Mouse (Mus musculus) heart, postnatal 0 days (tissue): ENCODE measurements around the gene Aaed1.

ENCODE experiments used
- CTCF ChIP-seq: IDR thresholded peaks from 2 replicates; pipeline ENCODE4 v1.5.1; 2016; ENCODE audit warnings: antibody characterized with exemption, control low read depth, low read depth
- EP300 ChIP-seq: IDR thresholded peaks from 2 replicates; pipeline ENCODE4 v1.6.1; 2016; ENCODE audit warnings: antibody characterized with exemption, low read depth

DNA sequence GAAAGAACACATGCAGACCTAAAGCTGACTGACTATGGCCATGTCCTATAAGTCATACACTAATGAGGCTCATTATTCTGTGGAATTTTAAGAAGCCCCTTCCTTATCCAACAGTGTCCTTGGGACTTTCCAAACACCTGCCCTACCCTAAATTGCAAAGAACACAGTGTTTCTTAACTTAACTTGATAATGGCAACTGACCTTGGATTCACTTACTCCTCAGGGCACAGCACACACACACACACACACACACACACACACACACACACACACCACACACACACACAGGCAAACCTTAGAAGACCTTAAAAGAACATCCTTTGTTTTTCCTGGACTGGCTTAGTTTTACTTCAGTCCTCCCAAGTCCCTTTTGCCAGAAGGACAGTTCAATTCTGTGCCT lies 58.8 kb downstream of the Aaed1 start:
- TF ChIP-seq CTCF (no peak), EP300 (no peak)
